Mouse (Mus musculus) G1E (cell line): ENCODE data around the gene Gm10188. TPM values are rescaled to one million over a fixed set of nuclear protein-coding genes. Genes with fewer than 3 reads are reported as not detected.
A peak's percentile ranks its signal among the peaks of the same experiment; 100 is the strongest.

Experiments used
- ATAC-seq: 2 replicates; pipeline ENCODE4 v1.8.0; 2016; ENCODE audit warnings: mild to moderate bottlenecking; ENCODE audit not compliant: insufficient number of reproducible peaks, poor library complexity, low FRiP score, severe bottlenecking; ENCODE audit errors: extremely low read depth
- DNase-seq: peaks from one replicate; pipeline ENCODE4 v3.0.0; 2012; ENCODE audit warnings: low spot score
- H3K27me3 ChIP-seq: 2 replicates; pipeline ENCODE4 v1.6.1; 2012; ENCODE audit warnings: mild to moderate bottlenecking, low read length, inconsistent platforms; ENCODE audit not compliant: insufficient read depth
- H3K36me3 ChIP-seq: replicated peaks from 2 replicates; pipeline ENCODE3; 2012; ENCODE audit warnings: mild to moderate bottlenecking, inconsistent platforms
- H3K4me1 ChIP-seq: 2 replicates; pipeline ENCODE4 v1.6.1; 2012; ENCODE audit warnings: low read depth, low read length, inconsistent platforms, mixed read lengths; ENCODE audit not compliant: insufficient read depth
- H3K4me3 ChIP-seq: 2 replicates; pipeline ENCODE4 v1.5.1; 2012; ENCODE audit warnings: low read depth, mild to moderate bottlenecking, inconsistent platforms, low read length, moderate library complexity, mixed read lengths
- H3K9me3 ChIP-seq: replicated peaks from 2 replicates; pipeline ENCODE4 v1.6.1; 2012; ENCODE audit warnings: inconsistent platforms
- CTCF ChIP-seq: IDR thresholded peaks from 2 replicates; pipeline ENCODE4 v1.5.1; 2012; ENCODE audit warnings: low read depth, low read length, inconsistent platforms, mixed read lengths
- GATA1 ChIP-seq: IDR thresholded peaks from 2 replicates; pipeline ENCODE4 v1.6.1; 2012; ENCODE audit warnings: borderline replicate concordance, low read length, inconsistent platforms, mixed read lengths
- GATA2 ChIP-seq: IDR thresholded peaks from 2 replicates; pipeline ENCODE4 v1.6.1; 2012; ENCODE audit warnings: low read depth, low read length, inconsistent platforms, borderline replicate concordance
- POLR2AphosphoS5 ChIP-seq: IDR thresholded peaks from 2 replicates; pipeline ENCODE4 v1.6.1; 2012; ENCODE audit warnings: low read depth, low read length, inconsistent platforms; ENCODE audit not compliant: insufficient replicate concordance
- TAL1 ChIP-seq: conservative IDR thresholded peaks from 2 replicates; pipeline ENCODE4 v1.6.1; 2012; ENCODE audit warnings: low read depth, low read length, inconsistent platforms, mixed read lengths
- polyA plus RNA-seq: library from polyadenylated mRNA; stranded (reverse); fragments of >175 nt; gene quantifications from 2 replicates; pipeline ENCODE4 v1.2.3, GENCODE M21; 2012
- total RNA-seq, 2 experiments: library from RNA; stranded (forward) in 1 of 2; stranded (reverse) in 1 of 2; fragments of 200-1000 nt in 1 of 2; fragments of >200 nt in 1 of 2; fragmentation: Nextera tagmentation in 1 of 2; gene quantifications; 2 replicates each; pipeline ENCODE4 v1.2.3; 2014 to 2017

Gm10188 gene
- total and polyA plus RNA-seq, 3 experiments, result not detected

DNA sequence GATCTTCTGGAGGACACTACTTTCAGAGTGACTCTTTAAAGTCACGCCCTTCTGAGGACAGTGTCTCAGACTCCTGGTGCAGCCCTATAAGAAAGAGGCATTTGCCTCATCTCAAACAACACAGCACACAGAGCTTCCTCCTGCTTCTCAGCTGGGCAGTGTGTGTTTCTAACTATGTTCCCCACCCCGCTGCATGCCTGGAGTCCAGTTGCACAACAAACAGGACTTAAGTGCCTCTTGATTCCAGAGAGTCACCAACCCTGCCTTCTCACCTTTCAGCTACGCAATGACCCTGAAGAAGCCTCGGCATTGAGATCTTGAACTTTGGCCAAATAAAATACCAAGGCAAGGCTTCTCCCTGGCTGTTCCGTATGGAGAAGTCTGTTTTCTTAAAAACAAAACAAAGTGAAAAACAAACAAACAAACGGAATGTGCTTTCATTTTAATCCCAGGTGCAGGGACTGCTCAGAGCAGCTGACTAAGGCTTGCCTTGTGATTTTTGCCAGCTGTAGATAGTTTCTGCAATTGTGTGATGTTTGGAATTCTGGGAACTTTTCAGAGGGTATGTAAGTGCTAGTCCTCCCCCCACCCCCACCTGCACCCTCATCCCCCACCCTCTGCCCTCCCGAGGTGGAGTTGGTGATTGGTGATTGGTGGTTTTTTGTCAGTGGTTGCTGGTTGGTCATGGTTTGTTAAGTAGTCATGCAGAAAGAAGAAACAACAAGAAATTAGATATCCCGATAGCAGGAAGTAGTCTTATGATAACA is 37.4 kb upstream of the Gm10188 start:
- Histone ChIP-seq H3K9me3 (no peaks in the 10 kb centered on the region), H3K4me1 (peaks cover 26% of the 10 kb centered on the region), H3K27me3 (peaks cover 15% of the 10 kb centered on the region), H3K4me3 (no peak overlapping the region), H3K36me3 (no peaks in the 10 kb centered on the region)
- TF ChIP-seq GATA1, result no peak
- TF ChIP-seq CTCF, result no peak
- TF ChIP-seq GATA2, result no peak
- TF ChIP-seq TAL1, result no peak
- TF ChIP-seq POLR2AphosphoS5, result no peak
- no peak for ATAC-seq
- no peak for DNase-seq

DNA sequence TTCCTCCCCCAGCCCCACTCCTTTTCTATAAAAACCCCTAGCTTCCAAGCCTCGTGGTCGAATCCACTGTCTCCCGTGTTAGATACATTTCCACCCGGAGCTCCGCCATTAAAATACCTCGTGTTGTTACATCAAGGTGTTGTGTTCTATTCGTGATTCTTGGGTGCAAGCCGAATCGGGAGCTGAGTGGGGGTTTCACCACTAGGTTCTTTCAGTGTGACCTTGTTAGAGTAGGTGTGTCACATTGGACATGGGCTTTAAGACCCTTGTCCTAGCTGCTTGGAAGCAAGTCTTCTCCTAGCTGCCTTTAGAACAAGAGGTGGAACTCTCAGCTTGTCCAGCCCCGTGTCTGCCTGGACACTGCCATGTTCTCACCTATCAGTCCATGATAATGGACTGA is 36.4 kb upstream of the Gm10188 start:
- DNase-seq, result no peak
- no peaks in the 10 kb centered on the region for H3K36me3 ChIP-seq
- peaks cover 26% of the 10 kb centered on the region for H3K4me1 ChIP-seq
- no peak for ATAC-seq
- H3K27me3 ChIP-seq, result peaks cover 11% of the 10 kb centered on the region
- H3K9me3 ChIP-seq, result no peaks in the 10 kb centered on the region
- H3K4me3 ChIP-seq, result no peak overlapping the region
- TF ChIP-seq TAL1 (no peak), POLR2AphosphoS5 (no peak), GATA1 (no peak), GATA2 (no peak), CTCF (no peak)

DNA sequence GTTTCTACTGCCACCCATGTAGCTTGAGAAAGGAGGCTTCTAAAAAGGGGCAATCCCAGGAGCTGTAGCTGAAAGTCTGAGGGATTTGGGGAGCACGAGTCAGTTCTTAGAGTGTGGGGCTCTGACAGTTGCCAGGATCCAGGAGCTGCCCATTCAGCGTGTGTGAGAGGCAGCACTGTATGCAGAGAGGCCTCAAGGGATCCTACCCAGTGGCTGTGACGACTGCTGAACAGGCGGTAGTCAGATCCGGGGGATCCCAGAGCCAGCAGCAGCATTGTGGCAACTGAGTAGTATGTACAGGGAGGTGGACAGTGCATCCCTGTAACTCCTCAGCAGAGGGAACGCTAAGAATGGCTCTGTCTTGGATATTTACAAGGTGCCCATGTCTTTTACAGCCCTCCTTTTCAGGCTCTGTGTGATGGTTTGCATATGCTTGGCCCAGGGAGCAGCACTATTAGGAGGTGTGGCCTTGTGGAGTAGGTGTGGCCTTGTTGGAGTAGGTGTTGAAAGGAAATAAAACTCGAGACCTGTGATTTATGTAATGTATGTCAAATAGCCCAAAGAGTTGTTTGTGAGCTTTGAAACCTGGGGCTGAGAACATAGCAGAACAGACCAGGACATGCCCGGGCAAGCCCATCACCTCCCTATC is 35.8 kb upstream of the Gm10188 start:
- Histone ChIP-seq H3K4me3 (no peak overlapping the region), H3K9me3 (no peaks in the 10 kb centered on the region), H3K36me3 (no peaks in the 10 kb centered on the region), H3K27me3 (peaks cover 11% of the 10 kb centered on the region), H3K4me1 (peaks cover 26% of the 10 kb centered on the region)
- ATAC-seq, result no peak
- TF ChIP-seq GATA1 (no peak), CTCF (no peak), POLR2AphosphoS5 (no peak), TAL1 (no peak), GATA2 (no peak)
- no peak for DNase-seq

DNA sequence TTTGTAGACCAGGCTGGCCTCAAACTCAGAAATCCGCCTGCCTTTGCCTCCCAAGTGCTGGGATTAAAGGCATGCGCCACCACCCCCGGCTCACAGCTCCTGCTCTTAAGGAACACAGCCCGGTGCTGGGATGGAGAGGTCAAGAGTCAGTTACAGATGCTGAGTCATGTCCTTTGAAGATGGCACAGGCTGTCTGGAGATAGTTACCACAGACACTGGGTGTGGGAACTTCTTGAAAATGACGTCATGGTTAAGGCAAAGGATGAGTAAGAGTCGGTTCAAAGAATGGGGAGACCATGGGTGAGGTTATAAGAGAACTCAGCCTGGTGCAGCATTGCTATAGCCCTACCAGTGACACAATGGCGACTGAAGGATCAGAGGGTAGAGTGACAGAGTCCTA is 35.0 kb upstream of the Gm10188 start:
- Histone ChIP-seq H3K4me1 (peaks cover 26% of the 10 kb centered on the region), H3K4me3 (no peak overlapping the region), H3K36me3 (no peaks in the 10 kb centered on the region), H3K9me3 (no peaks in the 10 kb centered on the region), H3K27me3 (peaks cover 17% of the 10 kb centered on the region)
- peak; percentile 25 for DNase-seq
- peak; percentile 73 for ATAC-seq
- TF ChIP-seq POLR2AphosphoS5 (no peak), CTCF (no peak), TAL1 (no peak), GATA1 (no peak), GATA2 (no peak)

DNA sequence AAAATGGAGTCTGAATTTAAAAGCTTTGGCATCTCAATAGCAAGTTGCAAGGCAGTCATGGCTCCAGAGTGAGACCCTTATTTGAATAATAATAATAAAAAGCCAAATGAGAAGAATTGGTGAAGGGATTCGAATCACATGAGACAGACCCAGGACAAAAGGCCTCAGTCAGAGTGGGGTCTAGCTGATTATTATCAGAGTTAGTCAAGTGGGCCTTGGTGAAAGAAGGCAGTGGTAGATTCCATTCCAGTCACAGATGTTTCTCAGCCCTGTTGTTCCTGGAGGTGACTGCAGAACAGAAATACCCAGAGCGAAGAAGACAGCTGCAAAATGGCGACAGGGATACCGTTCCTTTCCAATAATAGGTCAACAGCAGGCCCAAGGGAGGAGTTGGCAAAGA is 34.1 kb upstream of the Gm10188 start:
- no peak for TF ChIP-seq CTCF
- no peak for TF ChIP-seq GATA1
- no peak for TF ChIP-seq TAL1
- no peak for TF ChIP-seq POLR2AphosphoS5
- no peak for TF ChIP-seq GATA2
- no peaks in the 10 kb centered on the region for H3K9me3 ChIP-seq
- no peak for DNase-seq
- no peaks in the 10 kb centered on the region for H3K36me3 ChIP-seq
- no peak for ATAC-seq
- peaks cover 17% of the 10 kb centered on the region for H3K27me3 ChIP-seq
- H3K4me3 ChIP-seq, result no peak overlapping the region
- peaks cover 26% of the 10 kb centered on the region for H3K4me1 ChIP-seq

DNA sequence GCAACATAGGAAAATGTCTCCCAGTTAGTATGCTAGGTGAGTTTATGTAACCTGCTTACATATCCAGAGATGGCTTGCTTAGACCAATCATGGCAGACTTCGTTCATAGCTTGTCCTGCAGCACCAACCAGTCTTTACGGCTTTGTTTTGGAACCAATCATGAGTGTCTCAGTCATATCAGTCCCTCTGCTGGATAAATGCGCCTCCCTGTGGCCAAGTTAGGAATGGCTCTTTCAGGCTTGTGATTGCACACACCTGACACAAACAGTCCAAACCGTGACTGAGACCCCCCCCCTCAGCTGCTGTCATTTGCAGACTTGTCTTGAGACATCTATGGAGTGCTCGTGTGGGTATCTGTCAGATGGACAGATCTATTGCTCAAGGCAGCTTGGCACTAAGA is 31.5 kb upstream of the Gm10188 start:
- peak; percentile 58 for TF ChIP-seq CTCF
- no peak for TF ChIP-seq GATA1
- peaks cover 34% of the 10 kb centered on the region for H3K27me3 ChIP-seq
- no peaks in the 10 kb centered on the region for H3K36me3 ChIP-seq
- no peak overlapping the region for H3K4me3 ChIP-seq
- no peaks in the 10 kb centered on the region for H3K9me3 ChIP-seq
- peaks cover 17% of the 10 kb centered on the region for H3K4me1 ChIP-seq
- DNase-seq (no peak), ATAC-seq (no peak)

DNA sequence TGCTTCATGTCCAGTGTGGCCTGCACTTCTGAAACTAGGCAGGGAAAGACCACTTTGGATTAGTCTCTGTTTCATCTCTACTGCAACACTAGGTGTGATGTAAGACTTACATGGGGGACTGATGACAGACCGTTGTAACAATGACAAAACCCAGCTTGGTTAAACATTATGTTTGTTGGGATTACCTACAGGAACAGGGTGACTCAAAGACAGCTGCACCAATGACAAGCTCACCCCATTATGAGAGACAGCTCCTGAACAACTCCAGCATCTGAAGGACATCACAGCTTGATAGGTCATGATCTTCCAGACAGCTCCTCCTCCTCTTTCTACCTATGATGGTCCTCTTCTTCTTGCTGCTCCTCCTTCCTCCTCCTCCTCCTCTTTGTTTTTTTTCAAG is 30.8 kb upstream of the Gm10188 start:
- no peak for ATAC-seq
- peaks cover 14% of the 10 kb centered on the region for H3K4me1 ChIP-seq
- TF ChIP-seq GATA2, result no peak
- TF ChIP-seq POLR2AphosphoS5, result no peak
- TF ChIP-seq GATA1, result no peak
- no peak for TF ChIP-seq TAL1
- TF ChIP-seq CTCF, result no peak
- H3K36me3 ChIP-seq, result no peaks in the 10 kb centered on the region
- DNase-seq, result no peak
- H3K4me3 ChIP-seq, result no peak overlapping the region
- H3K9me3 ChIP-seq, result no peaks in the 10 kb centered on the region
- H3K27me3 ChIP-seq, result peaks cover 34% of the 10 kb centered on the region
